Mouse (Mus musculus) monocyte, adult 59 days (primary cell): ENCODE data around the gene Ssxb5. TPM values are rescaled to one million over a fixed set of nuclear protein-coding genes. Genes with fewer than 3 reads are reported as not detected.

Experiments
- total RNA-seq, 2 experiments: library from RNA; stranded (reverse); gene quantifications; one replicate each; pipeline ENCODE4 v1.2.4; 2023

Gene Ssxb5
- total RNA-seq = not detected

GRCm38 (mm10) chrX:8803391-8803790 lies at the start of gene Ssxb5:
Gene Ssxb5 (plus strand): TSS chrX:8803691.

DNA sequence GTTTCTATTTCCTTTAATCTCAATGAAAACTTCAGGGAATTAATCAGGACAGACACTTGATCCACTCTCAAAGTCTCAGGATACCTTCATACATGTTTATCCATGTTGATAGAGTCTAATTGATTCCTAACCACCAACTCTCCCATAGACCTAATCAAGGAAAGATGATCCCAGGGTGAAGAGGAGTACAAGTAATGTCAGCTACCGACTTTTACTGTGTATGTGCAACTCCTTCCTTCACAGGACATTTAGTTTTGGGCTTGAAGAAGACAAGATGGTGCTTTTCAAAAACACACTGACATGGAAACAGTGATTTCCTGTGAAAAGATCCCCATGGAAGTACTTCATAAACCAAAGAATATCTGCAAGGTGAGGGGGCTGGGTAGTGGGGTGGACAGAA lies 40.2 kb downstream of the Ssxb5 start, which contains the start of gene Gm6592:
TSS of gene Gm6592 (plus strand) at position 301 of the 400 bp plus-strand sequence.

Other genes starting within 250 kb of the Ssxb5 start
- not detected for gene Ssxb3, start 211.9 kb upstream of the Ssxb5 start, total RNA-seq
- not detected for gene Ssxb8, start 112.8 kb upstream of the Ssxb5 start, total RNA-seq
- not detected for gene Ssx9, start 55.3 kb upstream of the Ssxb5 start, total RNA-seq
- gene Gm6592, start 40.3 kb downstream of the Ssxb5 start, total RNA-seq = not detected
- not detected for gene Gm5751, start 70.6 kb downstream of the Ssxb5 start, total RNA-seq
- under 1 TPM; 0.27 to 0.60 TPM for gene B630019K06Rik, start 88.7 kb downstream of the Ssxb5 start, total RNA-seq
- not detected for gene Fthl17b, start 159.3 kb downstream of the Ssxb5 start, total RNA-seq
- gene Fthl17c, start 172.9 kb downstream of the Ssxb5 start, total RNA-seq = not detected
- gene Fthl17d, start 183.1 kb downstream of the Ssxb5 start, total RNA-seq = not detected
- gene Fthl17e, start 229.8 kb downstream of the Ssxb5 start, total RNA-seq = not detected